Mouse (Mus musculus) ES-Bruce4 (cell line): Measurements from ENCODE around the gene Skap2.

Experiments used
- CTCF ChIP-seq: IDR thresholded peaks from one replicate; pipeline ENCODE4 v1.8.1; 2011; ENCODE audit warnings: low read depth, low read length
- POLR2A ChIP-seq: IDR thresholded peaks from one replicate; pipeline ENCODE4 v1.8.1; 2011; ENCODE audit warnings: low read length; ENCODE audit not compliant: insufficient read depth

GRCm38 (mm10) chr6:51894717-51895116, 117.6 kb downstream of the Skap2 start:
- no peak for TF ChIP-seq POLR2A
- no peak for TF ChIP-seq CTCF
